Comparison of ENCODE assay signal across 7 mouse cellular contexts in the genomic region with DNA sequence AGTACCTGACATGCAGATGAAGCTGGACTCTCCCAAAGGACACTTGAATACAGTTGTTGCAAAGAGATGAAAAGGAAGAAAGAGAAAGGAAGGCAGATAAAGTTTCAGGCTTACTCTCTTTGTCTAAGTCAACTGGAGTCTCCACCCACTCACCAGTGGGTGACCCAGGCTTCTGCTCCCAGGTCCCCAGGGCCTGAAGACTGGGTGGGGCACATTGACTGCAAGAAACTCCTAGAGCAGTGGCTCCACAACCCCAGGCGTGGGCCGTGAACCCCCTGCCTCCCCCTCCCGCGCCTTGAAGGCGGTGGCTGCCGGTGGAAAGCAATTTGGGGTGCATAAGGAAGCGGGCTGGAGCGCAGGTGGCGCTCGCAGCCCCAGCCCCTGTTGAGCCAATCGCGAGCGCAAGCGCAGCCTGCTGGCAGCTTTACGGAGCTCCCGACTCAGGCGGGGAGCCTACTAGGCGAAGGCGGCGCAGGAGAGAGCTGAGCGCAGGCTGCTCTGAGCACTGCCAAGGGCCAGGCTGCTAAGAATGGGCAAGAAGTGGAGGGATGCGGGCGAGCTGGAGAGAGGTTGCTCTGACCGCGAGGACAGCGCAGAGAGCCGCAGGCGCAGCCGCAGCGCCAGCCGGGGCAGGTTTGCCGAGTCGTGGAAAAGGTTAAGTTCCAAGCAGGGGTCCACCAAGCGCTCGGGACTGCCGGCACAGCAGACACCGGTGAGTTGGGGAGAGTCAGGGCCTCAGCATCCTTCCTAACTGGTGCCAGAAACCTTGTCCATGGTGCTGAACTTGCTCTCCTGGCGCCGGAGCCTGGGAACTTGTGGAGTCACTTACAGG. TPM values are rescaled to one million over a fixed set of nuclear protein-coding genes. Genes with fewer than 3 reads are reported as not detected.
DNase-seq lines count a peak whose midpoint lies in the region; ATAC-seq lines count a peak whose summit lies in the region.

A gene (plus strand): TSS at position 457 of the 832 bp plus-strand sequence.

- H3K9ac ChIP-seq in forebrain, embryonic 15.5 days (replicated peaks) = peak within 1 kb of the TSS; percentile 51
- no peak within 1 kb of the TSS for H3K9ac ChIP-seq in hindbrain, embryonic 11.5 days (ENCODE audit: low read depth, low read length)

- peak; percentile 72 for DNase-seq in WW6 (ENCODE audit: low read depth, low spot score)
- DNase-seq in cerebellum, adult 11 months = peak; percentile 39
- DNase-seq in hindbrain, embryonic 11.5 days (ENCODE audit: low spot score) = peak; percentile 79
- peak; percentile 49 to 57 for DNase-seq in layer of hippocampus, postnatal 25 days (ENCODE audit: extremely low spot score in 1 of 2, low spot score in 1 of 2)
- DNase-seq in lung, postnatal 4 days = peak; percentile 54 to 65
- peak; percentile 79 for DNase-seq in right cerebral cortex, postnatal 25 days

- no peaks in the 10 kb centered on the region for H3K36me3 ChIP-seq in forebrain, embryonic 15.5 days
- H3K36me3 ChIP-seq in hindbrain, embryonic 11.5 days (ENCODE audit: control insufficient read depth, insufficient read depth, low read length) = no peaks in the 10 kb centered on the region

- H3K4me1 ChIP-seq in forebrain, embryonic 15.5 days = peaks cover 13% of the 10 kb centered on the region
- H3K4me1 ChIP-seq in hindbrain, embryonic 11.5 days (replicated peaks; ENCODE audit: control insufficient read depth, insufficient read depth, low read length) = no peaks in the 10 kb centered on the region

- ATAC-seq in forebrain, embryonic 15.5 days (replicated peaks) = peak; percentile 99
- peak; percentile 92 for ATAC-seq in hindbrain, embryonic 11.5 days (ENCODE audit: low FRiP score)

- H3K4me2 ChIP-seq in forebrain, embryonic 15.5 days (replicated peaks) = peak within 1 kb of the TSS; percentile 90
- H3K4me2 ChIP-seq in hindbrain, embryonic 11.5 days (replicated peaks; ENCODE audit: low read depth, low read length) = peak within 1 kb of the TSS; percentile 75

- WGBS in forebrain, embryonic 15.5 days = under 1% methylated on average over 39 of the region's 39 CpGs
- WGBS in hindbrain, embryonic 11.5 days = 1% methylated on average over 39 of the region's 39 CpGs

- H3K27me3 ChIP-seq in forebrain, embryonic 15.5 days = no peaks in the 10 kb centered on the region
- H3K27me3 ChIP-seq in hindbrain, embryonic 11.5 days (ENCODE audit: control insufficient read depth, insufficient read depth, low read length) = no peaks in the 10 kb centered on the region

- H3K4me3 ChIP-seq in forebrain, embryonic 15.5 days = peak within 1 kb of the TSS; percentile 46
- H3K4me3 ChIP-seq in hindbrain, embryonic 11.5 days (ENCODE audit: low read depth, low read length) = peak within 1 kb of the TSS; percentile 32

- H3K9me3 ChIP-seq in forebrain, embryonic 15.5 days = no peaks in the 10 kb centered on the region
- H3K9me3 ChIP-seq in hindbrain, embryonic 11.5 days (ENCODE audit: control insufficient read depth, low read length) = no peaks in the 10 kb centered on the region

- no peak within 1 kb of the TSS for H3K27ac ChIP-seq in forebrain, embryonic 15.5 days (replicated peaks)
- no peak within 1 kb of the TSS for H3K27ac ChIP-seq in hindbrain, embryonic 11.5 days (ENCODE audit: low read depth, low read length)

RNA-seq across cellular contexts. Expression of the gene that starts here (rescaled TPM):
- polyA plus RNA-seq in forebrain, embryonic 15.5 days (2015; fragmentation: Nextera tagmentation; extraction: Ambion mirVana) = 13.7 and 21.6 TPM in 2 replicates
- 14.5 and 16.6 TPM in 2 replicates for polyA plus RNA-seq in hindbrain, embryonic 11.5 days (2014; fragmentation: Nextera tagmentation; extraction: Ambion mirVana)
- 10 to 100 TPM; 46.2 to 55.0 TPM for total RNA-seq in layer of hippocampus, postnatal 25 days (2021)
